ENCODE assay signal across 10 mouse cellular contexts in the genomic region with DNA sequence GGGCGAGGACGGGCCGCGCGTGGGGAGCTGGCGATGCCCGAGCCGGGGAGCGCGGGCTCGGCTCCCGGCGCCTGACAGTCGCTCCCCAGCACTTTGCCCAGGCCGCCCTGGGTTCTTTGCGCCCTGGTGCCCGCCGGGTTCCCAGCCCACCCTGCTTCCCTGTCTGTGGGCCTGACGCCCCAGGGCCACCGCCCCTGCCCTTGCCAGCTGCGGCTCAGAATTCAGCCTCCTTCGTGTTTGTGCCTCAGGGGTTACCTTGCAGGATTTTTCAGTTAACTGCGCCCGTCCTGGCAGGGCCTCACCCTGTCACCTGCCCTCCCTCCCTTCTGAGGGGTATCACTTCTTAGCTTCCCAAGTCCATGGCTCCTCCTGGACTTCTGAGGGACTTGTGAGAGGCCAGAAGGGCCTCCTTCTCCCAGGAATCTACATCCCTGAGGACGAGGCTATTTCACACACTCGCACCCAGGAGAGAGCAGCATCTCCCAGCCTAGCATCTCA. TPM values are rescaled to one million over a fixed set of nuclear protein-coding genes. Genes with fewer than 3 reads are reported as not detected.
DNase-seq lines count a peak whose midpoint lies in the region; ATAC-seq and TF ChIP-seq lines count a peak whose summit lies in the region.
"Had no signal": no experiment of that assay in that cellular context is flagged by ENCODE, and none has a peak within 500 bp of the region (broad histone marks: within the 10 kb centered on the region; RNA-seq: fewer than 3 reads in every experiment).

No protein-coding gene starts in this region.

- peaks cover 11% of the 10 kb centered on the region; the same call in 1 of the 2 replicates for H3K27me3 ChIP-seq in kidney, postnatal 0 days (ENCODE audit: insufficient read depth, low read length)
- H3K27me3 ChIP-seq in embryonic facial prominence, embryonic 14.5 days (replicated peaks; ENCODE audit: control insufficient read depth, insufficient read depth, low read length) = peaks cover 43% of the 10 kb centered on the region
- no peaks in the 10 kb centered on the region for H3K27me3 ChIP-seq in hindbrain, postnatal 0 days (ENCODE audit: insufficient read depth, low read length)
- H3K27me3 ChIP-seq in midbrain, embryonic 16.5 days (ENCODE audit: control insufficient read depth, insufficient read depth, low read depth, low read length) = no peaks in the 10 kb centered on the region
- H3K27me3 ChIP-seq: Patski had no signal

- TF ChIP-seq CTCF in kidney, postnatal 0 days (IDR thresholded peaks at IDR 0.05; ENCODE audit: low read depth) = no peak
- no peak for TF ChIP-seq CTCF in hindbrain, postnatal 0 days (IDR thresholded peaks at IDR 0.05; ENCODE audit: low read depth)

- no peak for ATAC-seq in kidney, postnatal 0 days (replicated peaks; ENCODE audit: low FRiP score, low read depth)
- ATAC-seq in embryonic facial prominence, embryonic 14.5 days (ENCODE audit: low read depth) = no peak
- ATAC-seq in hindbrain, postnatal 0 days = peak; percentile 34; the same call in 1 of the 2 replicates
- peak; percentile 21; the same call in 1 of the 2 replicates for ATAC-seq in midbrain, embryonic 16.5 days
- ATAC-seq: Patski had no signal

- WGBS in kidney, postnatal 0 days = 2% methylated on average over 9 of the region's 26 CpGs
- 9% methylated on average over 6 of the region's 26 CpGs for WGBS in embryonic facial prominence, embryonic 14.5 days
- 3% methylated on average over 17 of the region's 26 CpGs for WGBS in hindbrain, postnatal 0 days
- under 1% methylated on average over 26 of the region's 26 CpGs for WGBS in midbrain, embryonic 16.5 days

- peak overlapping the region; percentile 44; the same call in 1 of the 2 replicates for H3K9ac ChIP-seq in kidney, postnatal 0 days (ENCODE audit: low read depth, low read length)
- peak overlapping the region; percentile 62 for H3K9ac ChIP-seq in embryonic facial prominence, embryonic 14.5 days (ENCODE audit: low read depth, low read length)
- H3K9ac ChIP-seq in hindbrain, postnatal 0 days (replicated peaks; ENCODE audit: low read length) = peak overlapping the region; percentile 94
- peak overlapping the region; percentile 88 for H3K9ac ChIP-seq in midbrain, embryonic 16.5 days (ENCODE audit: low read depth, low read length)

- peaks cover 12% of the 10 kb centered on the region for H3K4me1 ChIP-seq in kidney, postnatal 0 days (replicated peaks; ENCODE audit: insufficient read depth, low read length)
- peaks cover 8% of the 10 kb centered on the region; the same call in 1 of the 2 replicates for H3K4me1 ChIP-seq in embryonic facial prominence, embryonic 14.5 days (ENCODE audit: control insufficient read depth, insufficient read depth, low read length)
- 0 out of 2 replicates have a peak, but pooled peaks cover 5% of the 10 kb centered on the region for H3K4me1 ChIP-seq in hindbrain, postnatal 0 days (ENCODE audit: insufficient read depth, low read length)
- peaks cover 26% of the 10 kb centered on the region for H3K4me1 ChIP-seq in midbrain, embryonic 16.5 days (ENCODE audit: control insufficient read depth, insufficient read depth, low read length)

- H3K27ac ChIP-seq in kidney, postnatal 0 days = no peak overlapping the region
- no peak overlapping the region for H3K27ac ChIP-seq in embryonic facial prominence, embryonic 14.5 days (replicated peaks; ENCODE audit: low read depth, low read length)
- H3K27ac ChIP-seq in hindbrain, postnatal 0 days = peak overlapping the region; percentile 82; the same call in 1 of the 2 replicates
- peak overlapping the region; percentile 81 for H3K27ac ChIP-seq in midbrain, embryonic 16.5 days (ENCODE audit: low read length)

- peak overlapping the region; percentile 51 for H3K4me3 ChIP-seq in kidney, postnatal 0 days (replicated peaks; ENCODE audit: low read depth, low read length)
- peak overlapping the region; percentile 56 for H3K4me3 ChIP-seq in embryonic facial prominence, embryonic 14.5 days (ENCODE audit: low read depth, low read length)
- H3K4me3 ChIP-seq in hindbrain, postnatal 0 days (ENCODE audit: low read length) = peak overlapping the region; percentile 71
- H3K4me3 ChIP-seq in midbrain, embryonic 16.5 days (ENCODE audit: low read depth, low read length) = peak overlapping the region; percentile 61

- no peaks in the 10 kb centered on the region for H3K9me3 ChIP-seq in kidney, postnatal 0 days (replicated peaks; ENCODE audit: low read length)
- H3K9me3 ChIP-seq in embryonic facial prominence, embryonic 14.5 days (ENCODE audit: control insufficient read depth, low read length) = no peaks in the 10 kb centered on the region
- H3K9me3 ChIP-seq in hindbrain, postnatal 0 days (ENCODE audit: low read length) = no peaks in the 10 kb centered on the region
- no peaks in the 10 kb centered on the region for H3K9me3 ChIP-seq in midbrain, embryonic 16.5 days (replicated peaks; ENCODE audit: control insufficient read depth, low read length, poor library complexity, severe bottlenecking)

- peak overlapping the region; percentile 98 for H3K4me2 ChIP-seq in kidney, postnatal 0 days (ENCODE audit: low read length)
- peak overlapping the region; percentile 100 for H3K4me2 ChIP-seq in embryonic facial prominence, embryonic 14.5 days (ENCODE audit: low read depth, low read length)
- peak overlapping the region; percentile 89 for H3K4me2 ChIP-seq in hindbrain, postnatal 0 days (ENCODE audit: low read depth, low read length)
- H3K4me2 ChIP-seq in midbrain, embryonic 16.5 days (ENCODE audit: low read length) = peak overlapping the region; percentile 89

- H3K36me3 ChIP-seq in kidney, postnatal 0 days (ENCODE audit: insufficient read depth, low read length) = 0 out of 2 replicates have a peak, but pooled peaks cover 10% of the 10 kb centered on the region
- peaks cover 16% of the 10 kb centered on the region for H3K36me3 ChIP-seq in embryonic facial prominence, embryonic 14.5 days (ENCODE audit: control insufficient read depth, insufficient read depth, low read length)
- H3K36me3 ChIP-seq in hindbrain, postnatal 0 days (ENCODE audit: insufficient read depth, low read length) = peaks cover 2% of the 10 kb centered on the region; the same call in 1 of the 2 replicates
- 0 out of 2 replicates have a peak, but pooled peaks cover 3% of the 10 kb centered on the region for H3K36me3 ChIP-seq in midbrain, embryonic 16.5 days (ENCODE audit: control insufficient read depth, insufficient read depth, low read length)

- no peak for DNase-seq in kidney, postnatal 0 days (ENCODE audit: low spot score)
- DNase-seq in kidney, adult 9 months = no peak
- DNase-seq in embryonic facial prominence, embryonic 14.5 days (ENCODE audit: low spot score) = no peak
- no peak for DNase-seq in hindbrain, postnatal 0 days (ENCODE audit: low spot score)
- DNase-seq in spleen, adult 12 weeks (ENCODE audit: low spot score) = no peak
- DNase-seq in ovary, postnatal 36 days (ENCODE audit: low spot score) = no peak
- DNase-seq in kidney, postnatal 10 days = no peak
- DNase-seq: kidney, postnatal 14 days had no signal

RNA-seq across cellular contexts. Expression of a gene that starts 0.9 kb away (rescaled TPM):
- polyA plus RNA-seq in kidney, postnatal 0 days (2015; fragmentation: Nextera tagmentation; extraction: Ambion mirVana) = 0.04 and 0.09 TPM in 2 replicates
- 1.4 and 2.0 TPM in 2 replicates for polyA plus RNA-seq in embryonic facial prominence, embryonic 14.5 days (2014; fragmentation: Nextera tagmentation; extraction: Ambion mirVana)
- 60.1 and 61.2 TPM in 2 replicates for total RNA-seq in hindbrain, postnatal 0 days (2014; rRNA removed)
- 65.6 and 69.7 TPM in 2 replicates for polyA plus RNA-seq in hindbrain, postnatal 0 days (2015; fragmentation: Nextera tagmentation; extraction: Ambion mirVana)
- 55.2 and 66.7 TPM in 2 replicates for polyA plus RNA-seq in midbrain, embryonic 16.5 days (2015; fragmentation: Nextera tagmentation; extraction: Ambion mirVana)

RNA-seq across cellular contexts. Expression of a gene that starts 13.8 kb away (rescaled TPM):
- polyA plus RNA-seq in kidney, postnatal 0 days (2015; fragmentation: Nextera tagmentation; extraction: Ambion mirVana) = 463 and 527 TPM in 2 replicates
- polyA plus RNA-seq in embryonic facial prominence, embryonic 14.5 days (2014; fragmentation: Nextera tagmentation; extraction: Ambion mirVana) = 395 and 470 TPM in 2 replicates
- 164 and 185 TPM in 2 replicates for total RNA-seq in hindbrain, postnatal 0 days (2014; rRNA removed)
- polyA plus RNA-seq in hindbrain, postnatal 0 days (2015; fragmentation: Nextera tagmentation; extraction: Ambion mirVana) = 156 and 176 TPM in 2 replicates
- 117 and 136 TPM in 2 replicates for polyA plus RNA-seq in midbrain, embryonic 16.5 days (2015; fragmentation: Nextera tagmentation; extraction: Ambion mirVana)

RNA-seq across cellular contexts. Expression of a gene that starts 20.5 kb away (rescaled TPM):
- polyA plus RNA-seq in kidney, postnatal 0 days (2015; fragmentation: Nextera tagmentation; extraction: Ambion mirVana) = 0.45 and 1.1 TPM in 2 replicates
- 0.56 and 0.84 TPM in 2 replicates for polyA plus RNA-seq in embryonic facial prominence, embryonic 14.5 days (2014; fragmentation: Nextera tagmentation; extraction: Ambion mirVana)
- 5.7 and 7.7 TPM in 2 replicates for total RNA-seq in hindbrain, postnatal 0 days (2014; rRNA removed)
- 6.6 and 6.9 TPM in 2 replicates for polyA plus RNA-seq in hindbrain, postnatal 0 days (2015; fragmentation: Nextera tagmentation; extraction: Ambion mirVana)
- 6.4 and 9.5 TPM in 2 replicates for polyA plus RNA-seq in midbrain, embryonic 16.5 days (2015; fragmentation: Nextera tagmentation; extraction: Ambion mirVana)

RNA-seq across cellular contexts. Expression of a gene that starts 42.3 kb away (rescaled TPM):
- 20.0 and 23.6 TPM in 2 replicates for polyA plus RNA-seq in kidney, postnatal 0 days (2015; fragmentation: Nextera tagmentation; extraction: Ambion mirVana)
- 25.1 and 26.9 TPM in 2 replicates for polyA plus RNA-seq in embryonic facial prominence, embryonic 14.5 days (2014; fragmentation: Nextera tagmentation; extraction: Ambion mirVana)
- 35.3 and 42.6 TPM in 2 replicates for total RNA-seq in hindbrain, postnatal 0 days (2014; rRNA removed)
- polyA plus RNA-seq in hindbrain, postnatal 0 days (2015; fragmentation: Nextera tagmentation; extraction: Ambion mirVana) = 15.9 and 16.4 TPM in 2 replicates
- polyA plus RNA-seq in midbrain, embryonic 16.5 days (2015; fragmentation: Nextera tagmentation; extraction: Ambion mirVana) = 20.6 and 20.7 TPM in 2 replicates

RNA-seq across cellular contexts. Expression of a gene that starts 47.9 kb away (rescaled TPM):
- polyA plus RNA-seq in kidney, postnatal 0 days (2015; fragmentation: Nextera tagmentation; extraction: Ambion mirVana) = not detected in 2 replicates
- not detected in 2 replicates for polyA plus RNA-seq in embryonic facial prominence, embryonic 14.5 days (2014; fragmentation: Nextera tagmentation; extraction: Ambion mirVana)
- 0.26 and 0.40 TPM in 2 replicates for total RNA-seq in hindbrain, postnatal 0 days (2014; rRNA removed)
- polyA plus RNA-seq in hindbrain, postnatal 0 days (2015; fragmentation: Nextera tagmentation; extraction: Ambion mirVana) = 0.15 and 0.19 TPM in 2 replicates
- polyA plus RNA-seq in midbrain, embryonic 16.5 days (2015; fragmentation: Nextera tagmentation; extraction: Ambion mirVana) = 0.19 and 0.41 TPM in 2 replicates

Comparison
In these comparisons a context has a peak if more than half of its experiments do, and no peak if none do; other contexts are left out.
1. ATAC-seq: peak in hindbrain, postnatal 0 days (single experiment) and midbrain, embryonic 16.5 days (single experiment); none in kidney, postnatal 0 days (single experiment) and embryonic facial prominence, embryonic 14.5 days (single experiment).
2. H3K27ac ChIP-seq: peak in hindbrain, postnatal 0 days (single experiment) and midbrain, embryonic 16.5 days (single experiment); none in kidney, postnatal 0 days (single experiment) and embryonic facial prominence, embryonic 14.5 days (single experiment).
3. H3K9ac ChIP-seq: peak in every context shown above with its lines; median percentile 94 in hindbrain, postnatal 0 days; 88 in midbrain, embryonic 16.5 days; 62 in embryonic facial prominence, embryonic 14.5 days; 44 in kidney, postnatal 0 days.
4. RNA of a gene that starts 0.9 kb away (polyA plus RNA-seq): 65.6 to 69.7 TPM in hindbrain, postnatal 0 days and 55.2 to 66.7 TPM in midbrain, embryonic 16.5 days; 1.4 to 2.0 TPM in embryonic facial prominence, embryonic 14.5 days and 0.04 to 0.09 TPM in kidney, postnatal 0 days; every median in the first group is over 10 times any median in the second.
5. Peak in every context shown above with its lines, with median percentiles within 50 percentile points of each other: H3K4me2 ChIP-seq and H3K4me3 ChIP-seq.